Mouse (Mus musculus) kidney, adult 11 months (tissue): ENCODE data around the gene Ptger2.
"Not testable (repeated sequence)": the region's sequence is repeated elsewhere in the genome, so short reads cannot be mapped to it uniquely, and the experiment has no call there.

Experiments
- DNase-seq: peaks from one replicate; pipeline ENCODE4 v3.0.0; 2022

The Ptger2 gene

DNA sequence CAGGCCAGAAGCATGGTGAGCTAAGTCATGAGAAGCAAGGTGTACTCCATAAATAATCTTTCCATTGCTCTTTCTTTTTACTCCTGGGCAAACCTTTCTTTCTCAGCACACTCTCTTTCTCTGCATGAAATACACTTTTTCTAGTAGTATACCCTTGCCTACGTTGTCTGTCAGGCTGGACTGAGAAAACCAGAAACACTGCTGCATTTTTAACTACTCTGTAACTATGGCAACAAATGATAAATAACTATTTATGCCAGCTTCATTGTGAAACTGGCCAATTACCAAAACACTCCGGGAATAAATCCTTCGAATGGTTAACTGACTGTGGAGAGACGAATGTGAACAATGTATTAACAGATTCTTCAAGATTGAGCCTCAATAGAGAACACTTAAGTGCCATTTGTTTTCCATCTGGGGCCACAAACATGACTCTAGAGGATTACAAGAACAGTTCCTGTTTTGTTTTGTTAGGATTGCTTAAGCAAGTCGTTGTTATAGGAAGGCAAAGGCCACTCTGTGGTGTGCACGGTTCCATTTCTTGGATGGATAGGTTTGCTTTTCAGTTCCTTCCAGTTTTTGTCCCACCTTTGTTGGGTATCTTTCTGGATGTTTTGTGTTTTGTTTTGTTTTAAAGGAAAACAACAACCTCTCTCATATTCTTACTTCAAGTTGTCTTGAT lies at the start of gene Ptger2:
TSS of gene Ptger2 (plus strand) at position 522 of the 682 bp plus-strand sequence.
- DNase-seq, result not testable (repeated sequence)

- no peak for DNase-seq
These were observed 27.2 kb upstream of the Ptger2 start for GRCm38 (mm10) chr14:44960746-44961145.

DNA sequence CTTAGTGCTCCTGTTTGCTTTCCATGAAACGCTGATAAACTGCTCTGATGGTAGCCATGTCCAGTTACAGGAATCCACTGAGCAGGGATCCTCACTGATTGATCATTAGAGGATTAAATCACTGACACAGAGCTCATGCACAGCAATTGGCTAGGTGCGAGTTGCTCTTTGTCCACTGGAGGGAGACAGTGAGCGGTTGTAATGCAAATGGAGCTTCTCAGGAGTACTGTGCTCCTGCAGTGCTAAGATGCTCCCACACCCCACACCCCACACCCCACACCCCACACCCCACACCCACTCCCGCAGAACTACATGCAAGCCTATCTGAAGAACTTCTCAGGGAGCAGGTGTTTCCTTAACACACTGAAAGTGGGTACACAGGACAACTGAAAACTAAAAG lies 10.7 kb upstream of the Ptger2 start:
- DNase-seq, result peak; percentile 8

DNA sequence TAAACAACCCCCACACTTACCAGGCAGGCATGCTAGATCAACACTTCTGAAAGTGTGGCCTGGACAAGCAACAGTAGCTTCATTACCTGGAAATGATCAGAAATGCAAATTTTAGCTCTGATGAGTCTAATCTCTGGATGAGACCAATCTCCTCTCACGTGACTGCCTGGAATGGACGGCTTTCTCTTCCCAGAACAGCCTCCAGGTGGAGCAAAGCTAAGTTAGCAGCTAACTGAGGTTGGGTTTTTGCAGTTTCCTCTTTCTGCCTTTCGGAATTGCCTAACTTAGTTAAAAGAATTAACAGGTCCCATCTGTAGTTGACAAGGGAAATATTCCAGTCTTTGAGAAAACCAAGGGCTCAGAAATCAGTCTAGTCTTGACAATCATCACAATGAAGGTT lies 8.1 kb upstream of the Ptger2 start:
- DNase-seq, result no peak

DNA sequence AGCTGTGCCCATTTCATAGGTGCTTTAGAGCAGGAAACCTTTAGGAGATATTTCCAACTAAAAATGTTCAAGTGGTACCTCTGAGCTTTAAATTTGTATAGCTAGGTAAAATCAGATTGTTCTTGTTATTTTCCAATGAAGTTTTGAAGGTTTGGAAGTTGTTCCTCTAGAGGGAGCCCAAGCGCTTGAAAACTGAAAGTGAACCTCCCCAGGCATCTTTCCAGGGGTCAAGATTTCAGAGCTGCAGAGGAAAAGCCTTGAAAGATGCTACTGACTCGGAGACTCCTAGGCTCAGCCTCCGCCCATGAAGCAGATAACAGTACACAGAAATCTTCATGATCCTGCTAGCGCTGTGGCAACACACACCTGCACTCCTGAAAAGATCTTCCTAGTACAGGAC lies 6.5 kb upstream of the Ptger2 start:
- DNase-seq, result peak; percentile 9

DNA sequence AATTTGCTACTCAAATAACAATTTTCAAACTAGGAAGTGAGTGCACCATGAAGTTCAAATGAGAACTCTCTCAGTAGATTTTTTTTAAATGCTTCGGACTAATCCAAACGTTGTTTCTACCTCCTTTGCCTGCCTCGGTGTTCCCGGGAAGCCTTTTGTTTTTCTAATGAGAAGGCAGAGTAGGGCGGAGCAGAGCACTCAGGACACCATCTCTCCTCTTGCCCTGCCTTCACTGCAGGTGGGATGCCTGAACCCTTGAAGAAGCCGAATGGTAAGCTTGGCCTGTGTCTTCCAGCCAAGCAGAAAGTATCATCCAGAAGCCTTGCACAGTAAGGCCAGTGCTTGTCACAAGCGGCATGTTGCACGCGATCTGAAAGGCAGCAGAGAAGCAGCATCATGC lies 3.9 kb upstream of the Ptger2 start:
- no peak for DNase-seq

- DNase-seq, result no peak
These were observed 1.7 kb upstream of the Ptger2 start for GRCm38 (mm10) chr14:44986248-44986647.

- DNase-seq, result no peak
These were observed 541 bp downstream of the Ptger2 start for GRCm38 (mm10) chr14:44988456-44989016.

- DNase-seq, result no peak
These were observed 1.2 kb downstream of the Ptger2 start for GRCm38 (mm10) chr14:44989017-44989721.

DNA sequence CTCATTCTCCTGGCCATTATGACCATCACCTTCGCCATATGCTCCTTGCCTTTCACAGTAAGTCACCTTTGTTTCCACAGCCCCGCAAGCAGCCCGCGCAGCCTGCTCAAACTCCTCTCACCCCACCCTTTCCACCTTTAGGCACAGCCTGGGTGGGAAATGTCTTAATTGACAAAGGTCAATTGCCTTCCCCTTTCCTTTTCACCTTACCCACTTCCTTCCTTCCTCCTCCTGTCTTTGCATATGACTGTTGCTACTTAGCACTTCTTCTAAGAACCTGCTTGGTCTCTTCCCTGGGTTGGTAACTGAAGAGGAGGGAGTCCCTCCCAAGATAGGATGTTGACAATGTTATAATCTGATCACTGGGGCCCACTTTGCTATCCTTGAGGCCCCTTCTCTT lies 1.8 kb downstream of the Ptger2 start:
- no peak for DNase-seq

- no peak for DNase-seq
These were observed 6.3 kb downstream of the Ptger2 start for GRCm38 (mm10) chr14:44994337-44994736.

GRCm38 (mm10) chr14:45000086-45000769 lies 12.2 kb downstream of the Ptger2 start:
- DNase-seq, result no peak

DNA sequence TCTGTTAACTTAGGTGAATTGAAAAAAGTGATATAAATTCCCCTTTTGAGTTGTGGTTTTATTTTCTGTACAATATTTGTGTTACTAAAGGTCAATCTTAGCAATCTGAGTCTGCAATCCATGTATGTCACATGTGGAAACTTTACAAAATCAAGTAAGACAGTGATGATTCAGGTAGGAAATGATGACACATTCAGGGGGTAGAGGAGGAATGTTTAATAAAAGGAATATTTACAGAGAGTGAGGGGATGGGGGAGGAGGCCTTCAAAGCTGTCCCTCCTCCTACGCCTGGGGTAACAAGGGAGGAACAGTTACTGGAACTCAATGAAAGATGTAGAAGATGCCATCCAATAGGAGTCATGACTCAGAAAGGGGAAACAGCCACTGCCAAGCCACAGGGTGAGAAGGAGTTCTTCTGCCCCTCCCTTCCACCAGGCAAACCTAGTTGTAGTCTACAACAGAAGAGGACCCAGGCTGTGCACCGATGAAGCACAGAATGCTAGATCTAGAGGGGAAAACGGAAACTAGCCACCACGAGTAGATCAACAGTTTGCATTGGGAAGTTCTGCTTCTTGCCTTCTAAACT lies 17.8 kb downstream of the Ptger2 start:
- no peak for DNase-seq

DNA sequence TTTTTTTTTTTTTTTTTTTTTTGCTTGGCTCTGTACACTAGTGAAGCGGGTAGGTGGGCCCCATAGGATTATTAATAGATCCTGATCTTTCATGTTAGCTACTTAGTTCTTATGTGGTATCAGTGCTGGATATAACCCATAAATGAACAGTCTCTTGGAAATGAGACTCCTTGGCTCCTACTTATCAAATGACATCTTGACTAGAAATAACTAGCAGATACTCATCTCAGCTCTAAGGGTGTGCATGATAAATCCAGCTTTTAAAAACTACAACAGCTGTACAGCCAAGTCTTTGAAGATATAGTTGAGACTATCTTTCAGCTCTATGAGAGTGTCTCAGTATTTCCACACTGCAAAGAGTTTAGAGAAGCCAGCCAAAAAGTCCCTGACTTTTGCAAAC lies 21.2 kb downstream of the Ptger2 start:
- DNase-seq, result no peak

- no peak for DNase-seq
These were observed 23.3 kb downstream of the Ptger2 start for GRCm38 (mm10) chr14:45011260-45011659.

GRCm38 (mm10) chr14:45011671-45012070 lies 23.7 kb downstream of the Ptger2 start:
- no peak for DNase-seq

GRCm38 (mm10) chr14:45021551-45021950 lies 33.6 kb downstream of the Ptger2 start:
- no peak for DNase-seq

- no peak for DNase-seq
These were observed 46.3 kb downstream of the Ptger2 start for GRCm38 (mm10) chr14:45034293-45034692.

DNA sequence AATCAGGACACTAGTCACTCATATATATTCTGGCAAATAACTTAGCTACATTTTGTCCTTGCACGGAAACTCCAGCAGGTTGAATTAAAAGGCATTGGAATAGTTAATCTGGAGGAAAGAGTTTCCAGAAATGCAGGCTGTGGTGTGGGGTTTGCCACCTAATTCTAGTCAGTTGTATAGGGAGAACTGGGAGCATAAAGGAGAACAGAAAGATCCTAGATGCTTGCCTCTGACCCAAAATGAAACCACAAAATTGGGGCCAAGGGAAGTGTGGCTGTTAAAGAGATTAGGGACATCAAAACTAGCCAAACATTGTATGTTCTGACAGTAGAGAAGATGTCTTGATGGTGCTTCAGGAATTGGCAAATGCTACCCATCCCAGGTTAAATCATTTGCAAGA lies 48.6 kb downstream of the Ptger2 start:
- no peak for DNase-seq

DNA sequence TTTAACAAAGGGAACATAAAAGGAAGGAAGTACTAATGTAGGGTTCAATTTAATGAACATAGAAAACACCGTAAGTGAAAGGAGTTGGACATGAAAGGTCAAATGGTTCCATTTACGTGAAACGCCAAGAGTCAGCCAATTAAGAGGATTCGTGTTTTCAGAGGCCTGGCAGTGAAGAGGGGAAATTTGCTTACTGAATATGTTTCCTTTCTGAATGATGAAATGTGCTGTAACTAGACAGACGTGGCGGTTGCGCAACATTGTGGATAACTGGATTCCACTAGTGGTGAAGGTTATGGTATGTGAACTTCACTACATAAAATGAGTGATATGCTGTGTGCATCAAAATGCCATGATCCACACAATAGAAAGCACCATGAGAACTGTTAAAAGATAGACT lies 50.1 kb downstream of the Ptger2 start:
- DNase-seq, result no peak

DNA sequence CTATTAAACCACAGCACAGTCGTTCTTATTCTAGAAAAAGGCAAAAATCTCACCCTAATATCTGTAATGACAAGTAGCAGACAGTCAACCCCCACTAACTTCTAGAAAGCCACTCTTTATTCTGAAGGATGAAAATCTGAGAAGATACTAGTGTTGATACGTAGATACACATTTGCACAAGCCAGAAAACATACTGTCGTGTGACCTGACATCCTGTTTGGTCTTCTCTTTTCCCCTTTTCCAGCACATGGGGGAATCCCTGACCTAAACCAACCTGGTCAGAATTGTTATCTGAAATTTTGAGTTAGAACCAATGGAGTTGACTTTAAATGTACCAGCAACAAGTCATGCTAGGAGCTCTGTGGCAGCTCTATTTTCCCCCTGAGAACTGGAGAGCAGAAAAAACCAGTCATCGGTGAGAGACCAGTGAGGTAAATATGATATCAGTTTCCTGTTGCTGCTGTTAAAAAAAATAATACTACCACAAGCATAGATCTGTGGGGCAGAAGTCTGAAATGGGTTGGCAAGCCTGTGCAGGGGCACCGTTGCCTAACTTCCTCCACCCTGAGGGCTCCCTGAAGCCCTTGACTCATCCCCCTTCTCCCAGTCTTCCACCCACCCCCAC lies 53.0 kb downstream of the Ptger2 start:
- no peak for DNase-seq

- no peak for DNase-seq
These were observed 60.1 kb downstream of the Ptger2 start for GRCm38 (mm10) chr14:45048128-45048527.
